Mouse (Mus musculus): ENCODE data around the gene Tuba3a. TPM values are rescaled to one million over a fixed set of nuclear protein-coding genes. Genes with fewer than 3 reads are reported as not detected.

Tuba3a gene
- polyA plus RNA-seq, 1 experiment: not detected

GRCm38 (mm10) chr6:125253863-125254715, 31.8 kb downstream of the Tuba3a start:
- H3K27ac ChIP-seq (ENCODE audit: insufficient read depth, low read depth, low read length): peak overlapping the region; percentile 97
- H3K4me3 ChIP-seq (ENCODE audit: insufficient read depth, low read length): peak overlapping the region; percentile 71
- TF ChIP-seq POLR2A (IDR thresholded peaks at IDR 0.05; ENCODE audit: borderline replicate concordance, low read depth, low read length) (no peak), CTCF (IDR thresholded peaks at IDR 0.05; ENCODE audit: low read depth, low read length) (no peak)
- H3K4me1 ChIP-seq (ENCODE audit: control insufficient read depth, insufficient read depth, low read length): peaks cover 40% of the 10 kb centered on the region

GRCm38 (mm10) chr6:125252711-125253110, 33.1 kb downstream of the Tuba3a start:
- H3K4me1 ChIP-seq (ENCODE audit: control insufficient read depth, insufficient read depth, low read length): peaks cover 40% of the 10 kb centered on the region
- H3K27ac ChIP-seq (ENCODE audit: insufficient read depth, low read depth, low read length): peak overlapping the region; percentile 97
- peak overlapping the region; percentile 41 for H3K4me3 ChIP-seq (ENCODE audit: insufficient read depth, low read length)
- no peak for TF ChIP-seq CTCF (IDR thresholded peaks at IDR 0.05; ENCODE audit: low read depth, low read length)
- no peak for TF ChIP-seq POLR2A (IDR thresholded peaks at IDR 0.05; ENCODE audit: borderline replicate concordance, low read depth, low read length)

- Histone ChIP-seq H3K4me3 (ENCODE audit: insufficient read depth, low read length) (peak overlapping the region; percentile 27; the same call in 1 of the 2 replicates), H3K27ac (ENCODE audit: insufficient read depth, low read depth, low read length) (peak overlapping the region; percentile 97), H3K4me1 (ENCODE audit: control insufficient read depth, insufficient read depth, low read length) (peaks cover 38% of the 10 kb centered on the region)
- TF ChIP-seq CTCF (IDR thresholded peaks at IDR 0.05; ENCODE audit: low read depth, low read length) (no peak), POLR2A (IDR thresholded peaks at IDR 0.05; ENCODE audit: borderline replicate concordance, low read depth, low read length) (no peak)
These were observed 33.6 kb downstream of the Tuba3a start for GRCm38 (mm10) chr6:125252285-125252684.

GRCm38 (mm10) chr6:125244551-125244950, 41.3 kb downstream of the Tuba3a start:
- Histone ChIP-seq H3K27ac (ENCODE audit: insufficient read depth, low read depth, low read length) (no peak overlapping the region), H3K4me3 (ENCODE audit: insufficient read depth, low read length) (no peak overlapping the region), H3K4me1 (ENCODE audit: control insufficient read depth, insufficient read depth, low read length) (peaks cover 17% of the 10 kb centered on the region)
- TF ChIP-seq CTCF (IDR thresholded peaks at IDR 0.05; ENCODE audit: low read depth, low read length): no peak
- no peak for TF ChIP-seq POLR2A (IDR thresholded peaks at IDR 0.05; ENCODE audit: borderline replicate concordance, low read depth, low read length)

- Histone ChIP-seq H3K4me1 (ENCODE audit: control insufficient read depth, insufficient read depth, low read length) (peaks cover 36% of the 10 kb centered on the region), H3K4me3 (ENCODE audit: insufficient read depth, low read length) (no peak overlapping the region), H3K27ac (ENCODE audit: insufficient read depth, low read depth, low read length) (no peak overlapping the region)
- TF ChIP-seq CTCF (IDR thresholded peaks at IDR 0.05; ENCODE audit: low read depth, low read length): no peak
- TF ChIP-seq POLR2A (IDR thresholded peaks at IDR 0.05; ENCODE audit: borderline replicate concordance, low read depth, low read length): no peak
These were observed 44.3 kb downstream of the Tuba3a start for GRCm38 (mm10) chr6:125241566-125241965.

- no peak overlapping the region for H3K27ac ChIP-seq (ENCODE audit: insufficient read depth, low read depth, low read length)
- H3K4me1 ChIP-seq (ENCODE audit: control insufficient read depth, insufficient read depth, low read length): peaks cover 32% of the 10 kb centered on the region
- H3K4me3 ChIP-seq (ENCODE audit: insufficient read depth, low read length): no peak overlapping the region
- TF ChIP-seq CTCF (IDR thresholded peaks at IDR 0.05; ENCODE audit: low read depth, low read length) (no peak), POLR2A (IDR thresholded peaks at IDR 0.05; ENCODE audit: borderline replicate concordance, low read depth, low read length) (no peak)
These were observed 45.2 kb downstream of the Tuba3a start for GRCm38 (mm10) chr6:125240617-125241016.

GRCm38 (mm10) chr6:125239547-125239946, 46.3 kb downstream of the Tuba3a start:
- Histone ChIP-seq H3K4me3 (ENCODE audit: insufficient read depth, low read length) (no peak overlapping the region), H3K27ac (ENCODE audit: insufficient read depth, low read depth, low read length) (no peak overlapping the region), H3K4me1 (ENCODE audit: control insufficient read depth, insufficient read depth, low read length) (peaks cover 28% of the 10 kb centered on the region)
- no peak for TF ChIP-seq CTCF (IDR thresholded peaks at IDR 0.05; ENCODE audit: low read depth, low read length)
- TF ChIP-seq POLR2A (IDR thresholded peaks at IDR 0.05; ENCODE audit: borderline replicate concordance, low read depth, low read length): no peak

GRCm38 (mm10) chr6:125238396-125238795, 47.4 kb downstream of the Tuba3a start:
- Histone ChIP-seq H3K4me1 (ENCODE audit: control insufficient read depth, insufficient read depth, low read length) (peaks cover 21% of the 10 kb centered on the region), H3K4me3 (ENCODE audit: insufficient read depth, low read length) (no peak overlapping the region), H3K27ac (ENCODE audit: insufficient read depth, low read depth, low read length) (no peak overlapping the region)
- no peak for TF ChIP-seq CTCF (IDR thresholded peaks at IDR 0.05; ENCODE audit: low read depth, low read length)

- Histone ChIP-seq H3K4me3 (ENCODE audit: insufficient read depth, low read length) (no peak overlapping the region), H3K27ac (ENCODE audit: insufficient read depth, low read depth, low read length) (no peak overlapping the region), H3K4me1 (ENCODE audit: control insufficient read depth, insufficient read depth, low read length) (peaks cover 20% of the 10 kb centered on the region)
- TF ChIP-seq CTCF (IDR thresholded peaks at IDR 0.05; ENCODE audit: low read depth, low read length): no peak
- no peak for TF ChIP-seq POLR2A (IDR thresholded peaks at IDR 0.05; ENCODE audit: borderline replicate concordance, low read depth, low read length)
These were observed 48.4 kb downstream of the Tuba3a start for GRCm38 (mm10) chr6:125237421-125237820.

GRCm38 (mm10) chr6:125236782-125237181, 49.1 kb downstream of the Tuba3a start, which contains the start of gene Cd27:
Gene Cd27, minus strand, starts transcription at chr6:125237010.
- Histone ChIP-seq H3K27ac (ENCODE audit: insufficient read depth, low read depth, low read length) (no peak within 1 kb of the TSS), H3K4me3 (ENCODE audit: insufficient read depth, low read length) (no peak within 1 kb of the TSS), H3K4me1 (ENCODE audit: control insufficient read depth, insufficient read depth, low read length) (peaks cover 23% of the 10 kb centered on the region)
- TF ChIP-seq CTCF (IDR thresholded peaks at IDR 0.05; ENCODE audit: low read depth, low read length) (no peak), POLR2A (IDR thresholded peaks at IDR 0.05; ENCODE audit: borderline replicate concordance, low read depth, low read length) (no peak)

Data from bone marrow macrophage, adult 2 months (primary cell).